Comparison of ENCODE assay signal across 11 mouse cellular contexts in the genomic region with DNA sequence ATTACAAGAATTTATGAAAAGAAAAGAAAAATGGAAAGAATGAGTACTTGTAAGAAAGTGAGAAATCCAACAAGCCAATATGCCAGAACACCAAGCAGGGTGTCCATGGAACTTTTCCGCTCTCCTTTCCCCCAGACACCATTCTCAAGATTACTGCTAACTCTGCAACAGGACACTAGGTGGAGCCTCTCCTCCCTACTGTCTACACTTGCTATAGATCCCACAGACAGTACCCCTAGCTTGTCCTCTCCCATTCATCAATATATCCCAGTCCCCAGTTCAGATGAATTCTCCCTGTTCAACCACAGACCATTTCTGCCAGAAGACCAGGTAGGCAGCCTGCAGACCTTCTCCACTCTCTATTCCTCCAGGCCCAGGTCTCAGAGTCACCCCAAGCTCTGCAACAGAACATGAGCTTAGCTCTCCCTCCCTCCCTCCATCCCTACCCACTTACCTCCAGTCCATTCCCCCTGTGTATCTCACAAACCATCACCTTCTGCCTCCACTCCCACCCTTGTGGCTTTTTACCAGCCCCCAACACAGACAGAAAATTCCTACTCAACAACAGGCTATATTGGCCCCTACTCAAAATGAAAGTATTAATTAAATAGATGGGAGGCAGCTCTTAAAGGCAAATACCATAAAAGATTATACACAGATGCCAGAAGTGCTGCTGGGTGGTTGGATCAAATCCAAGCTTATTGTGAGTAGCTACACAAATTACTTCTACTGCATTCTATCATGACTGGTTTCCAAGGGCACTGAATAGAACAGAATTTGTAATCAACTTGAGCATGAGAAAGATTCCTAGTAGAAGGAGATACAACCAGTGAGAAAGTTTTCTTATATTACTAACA.
DNase-seq lines count a peak whose midpoint lies in the region; ATAC-seq and TF ChIP-seq lines count a peak whose summit lies in the region.
"Had no signal": no experiment of that assay in that cellular context is flagged by ENCODE, and none has a peak within 500 bp of the region (broad histone marks: within the 10 kb centered on the region; RNA-seq: fewer than 3 reads in every experiment).

No protein-coding gene starts in this region.

- no peaks in the 10 kb centered on the region for H3K4me1 ChIP-seq in forebrain, postnatal 0 days (ENCODE audit: insufficient read depth)
- no peaks in the 10 kb centered on the region for H3K4me1 ChIP-seq in embryonic facial prominence, embryonic 10.5 days
- H3K4me1 ChIP-seq: embryonic facial prominence, embryonic 12.5 days; heart, embryonic 13.5 days had no signal

- H3K9ac ChIP-seq in forebrain, postnatal 0 days, result no peak overlapping the region
- H3K9ac ChIP-seq: embryonic facial prominence, embryonic 12.5 days; heart, embryonic 13.5 days; liver, embryonic 14.5 days had no signal

- DNase-seq in cerebellum, postnatal 10 days, result peak; percentile 9 to 19
- DNase-seq in cerebellum, adult 9-10 months, result no peak
- peak in 1 of 2 experiments; percentile 9 for DNase-seq in left cerebral cortex, adult 2 months (ENCODE audit: extremely low spot score in 1 of 2, low spot score in 2 of 2)
- no peak for DNase-seq in left cerebral cortex, postnatal 36 days (ENCODE audit: low spot score in 2 of 2)
- DNase-seq in Muller cell, postnatal 12 days (ENCODE audit: inconsistent ontology term), result peak; percentile 19
- DNase-seq in forebrain, postnatal 0 days, result peak; percentile 17
- DNase-seq in embryonic facial prominence, embryonic 10.5 days (ENCODE audit: low spot score), result no peak

- H3K4me3 ChIP-seq in left cerebral cortex, adult 2 months, result no peak overlapping the region
- H3K4me3 ChIP-seq in forebrain, postnatal 0 days (ENCODE audit: low read depth, low read length), result no peak overlapping the region
- no peak overlapping the region for H3K4me3 ChIP-seq in embryonic facial prominence, embryonic 10.5 days
- H3K4me3 ChIP-seq: embryonic facial prominence, embryonic 12.5 days; heart, embryonic 13.5 days had no signal

- H3K4me2 ChIP-seq in forebrain, postnatal 0 days (ENCODE audit: low read depth), result no peak overlapping the region
- H3K4me2 ChIP-seq: embryonic facial prominence, embryonic 12.5 days; heart, embryonic 13.5 days had no signal

- intact Hi-C loops in left cerebral cortex, adult 2 months (cut with DNase I), result no loop called here
- intact Hi-C loops in left cerebral cortex, postnatal 36 days (cut with DNase I), result no loop called here

- no peak overlapping the region for H3K27ac ChIP-seq in left cerebral cortex, adult 2 months
- no peak overlapping the region for H3K27ac ChIP-seq in forebrain, postnatal 0 days (ENCODE audit: low read depth, low read length)
- H3K27ac ChIP-seq in embryonic facial prominence, embryonic 10.5 days (replicated peaks), result no peak overlapping the region
- H3K27ac ChIP-seq: embryonic facial prominence, embryonic 12.5 days; heart, embryonic 13.5 days; liver, embryonic 14.5 days had no signal

- H3K27me3 ChIP-seq in forebrain, postnatal 0 days (ENCODE audit: insufficient read depth, low read length), result no peaks in the 10 kb centered on the region
- H3K27me3 ChIP-seq in embryonic facial prominence, embryonic 10.5 days (replicated peaks; ENCODE audit: low read depth, poor library complexity, severe bottlenecking), result no peaks in the 10 kb centered on the region
- H3K27me3 ChIP-seq: embryonic facial prominence, embryonic 12.5 days; heart, embryonic 13.5 days had no signal

- TF ChIP-seq CTCF in left cerebral cortex, adult 2 months (IDR thresholded peaks at IDR 0.05), result peak; percentile 32
- TF ChIP-seq CTCF in forebrain, postnatal 0 days (IDR thresholded peaks at IDR 0.05; ENCODE audit: low read depth), result peak; percentile 30; the same call in 1 of the 2 replicates

- ATAC-seq in forebrain, postnatal 0 days, result peak; percentile 61; the same call in 1 of the 2 replicates
- no peak for ATAC-seq in monocyte, adult 5-6 weeks (replicated peaks; ENCODE audit: insufficient number of reproducible peaks, low FRiP score, low TSS enrichment, poor library complexity, severe bottlenecking)

- no peaks in the 10 kb centered on the region for H3K9me3 ChIP-seq in forebrain, postnatal 0 days (ENCODE audit: low read length)
- no peaks in the 10 kb centered on the region for H3K9me3 ChIP-seq in embryonic facial prominence, embryonic 10.5 days
- H3K9me3 ChIP-seq: embryonic facial prominence, embryonic 12.5 days; heart, embryonic 13.5 days had no signal

- WGBS in forebrain, postnatal 0 days, result 83% methylated on average over 1 of the region's 1 CpGs
- 74% methylated on average over 1 of the region's 1 CpGs for WGBS in embryonic facial prominence, embryonic 10.5 days

- H3K36me3 ChIP-seq in forebrain, postnatal 0 days (ENCODE audit: insufficient read depth), result no peaks in the 10 kb centered on the region
- no peaks in the 10 kb centered on the region for H3K36me3 ChIP-seq in embryonic facial prominence, embryonic 10.5 days (replicated peaks)
- H3K36me3 ChIP-seq: embryonic facial prominence, embryonic 12.5 days; heart, embryonic 13.5 days had no signal

Comparison
In these comparisons a context has a peak if more than half of its experiments do, and no peak if none do; other contexts are left out.
1. DNase-seq: peak in cerebellum, postnatal 10 days (2 of 2), Muller cell, postnatal 12 days (single experiment) and forebrain, postnatal 0 days (single experiment); none in cerebellum, adult 9-10 months (single experiment), left cerebral cortex, postnatal 36 days (0 of 2) and embryonic facial prominence, embryonic 10.5 days (single experiment).